Mouse (Mus musculus) embryonic facial prominence, embryonic 11.5 days (tissue): ENCODE results near the gene Fads6. TPM values are rescaled to one million over a fixed set of nuclear protein-coding genes. Genes with fewer than 3 reads are reported as not detected.

ENCODE experiments used
- ATAC-seq: fragments of 200-750 bp; cut with Nextera tagmentation; replicated peaks from 2 replicates; pipeline ENCODE4 v1.8.0; 2017; ENCODE audit warnings: low read depth; ENCODE audit not compliant: insufficient number of reproducible peaks, low FRiP score, low TSS enrichment
- DNase-seq: peaks from one replicate; pipeline ENCODE4 v3.0.0-alpha.2; 2015; ENCODE audit warnings: low spot score
- H3K27ac ChIP-seq: fragments of 300-500 bp; sonication (generic); replicated peaks from 2 replicates; pipeline ENCODE4 v1.5.1; 2014; ENCODE audit warnings: mild to moderate bottlenecking, low read depth, low read length, control low read depth
- H3K27me3 ChIP-seq: fragments of 300-500 bp; sonication (generic); 2 replicates; pipeline ENCODE4 v1.6.1; 2014; ENCODE audit warnings: mild to moderate bottlenecking, low read length, moderate library complexity, mixed read lengths; ENCODE audit not compliant: control insufficient read depth, insufficient read depth
- H3K36me3 ChIP-seq: fragments of 300-500 bp; sonication (generic); replicated peaks from 2 replicates; pipeline ENCODE4 v1.6.1; 2014; ENCODE audit warnings: low read depth, mild to moderate bottlenecking, low read length, moderate library complexity, mixed read lengths; ENCODE audit not compliant: control insufficient read depth, insufficient read depth
- H3K4me1 ChIP-seq: fragments of 300-500 bp; sonication (generic); 2 replicates; pipeline ENCODE4 v1.6.1; 2014; ENCODE audit warnings: low read length, mixed read lengths; ENCODE audit not compliant: control insufficient read depth, insufficient read depth
- H3K4me2 ChIP-seq: fragments of 300-500 bp; sonication (generic); 2 replicates; pipeline ENCODE4 v1.6.1; 2014; ENCODE audit warnings: low read depth, mild to moderate bottlenecking, control low read depth, low read length, moderate library complexity
- H3K4me3 ChIP-seq: fragments of 300-500 bp; sonication (generic); 2 replicates; pipeline ENCODE4 v1.5.1; 2014; ENCODE audit warnings: low read depth, low read length, control low read depth
- H3K9ac ChIP-seq: fragments of 300-500 bp; sonication (generic); replicated peaks from 2 replicates; pipeline ENCODE4 v1.6.1; 2014; ENCODE audit warnings: mild to moderate bottlenecking, control low read depth, low read length
- H3K9me3 ChIP-seq: fragments of 300-500 bp; sonication (generic); replicated peaks from 2 replicates; pipeline ENCODE4 v1.6.1; 2016; ENCODE audit warnings: mild to moderate bottlenecking, low read length, inconsistent platforms, mixed read lengths; ENCODE audit not compliant: control insufficient read depth
- WGBS: fragments of 180-500 bp; shearing (Covaris S2); extraction: QIAGEN DNeasy Blood & Tissue Kit; methylation state at CpG from one replicate; pipeline ENCODE4 v1.1.7; 2014; 5-methylcytosine and 5-hydroxymethylcytosine counted together
- polyA plus RNA-seq: library from polyadenylated mRNA; unstranded; fragments of >200 nt; fragmentation: Nextera tagmentation; extraction: Ambion mirVana; gene quantifications from 2 replicates; pipeline ENCODE4 v1.2.1, GENCODE M21; 2014

Gene Fads6
- polyA plus RNA-seq, 1 experiment from 2014 or later: 0.14 TPM

GRCm38 (mm10) chr11:115279726-115280125, 17.7 kb downstream of the Fads6 start:
- Histone ChIP-seq H3K36me3 (no peaks in the 10 kb centered on the region), H3K27ac (no peak overlapping the region), H3K9ac (no peak overlapping the region), H3K4me2 (no peak overlapping the region), H3K27me3 (no peaks in the 10 kb centered on the region), H3K4me1 (no peaks in the 10 kb centered on the region; the same call in none of the 2 replicates), H3K9me3 (no peaks in the 10 kb centered on the region), H3K4me3 (no peak overlapping the region)
- 77% methylated on average over 1 of the region's 1 CpGs for WGBS
- no peak for ATAC-seq
- no peak for DNase-seq

- Histone ChIP-seq H3K27ac (no peak overlapping the region), H3K4me3 (no peak overlapping the region), H3K27me3 (no peaks in the 10 kb centered on the region), H3K9ac (no peak overlapping the region), H3K9me3 (no peaks in the 10 kb centered on the region), H3K36me3 (no peaks in the 10 kb centered on the region), H3K4me1 (no peaks in the 10 kb centered on the region; the same call in none of the 2 replicates), H3K4me2 (no peak overlapping the region)
- ATAC-seq: no peak
- WGBS: 82% methylated on average over 6 of the region's 6 CpGs
- DNase-seq: no peak
These were observed 19.3 kb downstream of the Fads6 start for GRCm38 (mm10) chr11:115278176-115278575.

GRCm38 (mm10) chr11:115277604-115277975, 19.9 kb downstream of the Fads6 start:
- peak overlapping the region; percentile 66 for H3K4me2 ChIP-seq
- ATAC-seq: no peak
- no peaks in the 10 kb centered on the region for H3K9me3 ChIP-seq
- WGBS: 18% methylated on average over 7 of the region's 7 CpGs
- H3K36me3 ChIP-seq: no peaks in the 10 kb centered on the region
- no peaks in the 10 kb centered on the region; the same call in none of the 2 replicates for H3K4me1 ChIP-seq
- H3K27me3 ChIP-seq: no peaks in the 10 kb centered on the region
- peak overlapping the region; percentile 68 for H3K9ac ChIP-seq
- no peak for DNase-seq
- H3K27ac ChIP-seq: no peak overlapping the region
- H3K4me3 ChIP-seq: peak overlapping the region; percentile 59

- DNase-seq (peak; percentile 99), ATAC-seq (peak; percentile 96)
- under 1% methylated on average over 42 of the region's 42 CpGs for WGBS
- H3K4me3 ChIP-seq: peak within 1 kb of the TSS; percentile 59
- H3K27ac ChIP-seq: no peak within 1 kb of the TSS
- H3K27me3 ChIP-seq: no peaks in the 10 kb centered on the region
- H3K9ac ChIP-seq: peak within 1 kb of the TSS; percentile 73
- H3K4me1 ChIP-seq: no peaks in the 10 kb centered on the region; the same call in none of the 2 replicates
- H3K9me3 ChIP-seq: no peaks in the 10 kb centered on the region
- peak within 1 kb of the TSS; percentile 74 for H3K4me2 ChIP-seq
- no peaks in the 10 kb centered on the region for H3K36me3 ChIP-seq
These were observed 20.5 kb downstream of the Fads6 start, which contains the start of gene Fdxr for GRCm38 (mm10) chr11:115276780-115277603. Gene Fdxr (minus strand): TSS chr11:115277050.

GRCm38 (mm10) chr11:115275954-115276353, 21.5 kb downstream of the Fads6 start:
- no peak overlapping the region for H3K27ac ChIP-seq
- H3K4me1 ChIP-seq: no peaks in the 10 kb centered on the region; the same call in none of the 2 replicates
- DNase-seq: no peak
- ATAC-seq: no peak
- no peak overlapping the region for H3K9ac ChIP-seq
- H3K36me3 ChIP-seq: no peaks in the 10 kb centered on the region
- H3K4me2 ChIP-seq: peak overlapping the region; percentile 74
- H3K27me3 ChIP-seq: no peaks in the 10 kb centered on the region
- H3K4me3 ChIP-seq: peak overlapping the region; percentile 58
- no peaks in the 10 kb centered on the region for H3K9me3 ChIP-seq
- 53% methylated on average over 3 of the region's 3 CpGs for WGBS

GRCm38 (mm10) chr11:115275509-115275908, 22.0 kb downstream of the Fads6 start:
- peak overlapping the region; percentile 74 for H3K4me2 ChIP-seq
- DNase-seq: no peak
- no peaks in the 10 kb centered on the region for H3K9me3 ChIP-seq
- no peak for ATAC-seq
- H3K36me3 ChIP-seq: no peaks in the 10 kb centered on the region
- H3K27me3 ChIP-seq: no peaks in the 10 kb centered on the region
- peak overlapping the region; percentile 58; the same call in 1 of the 2 replicates for H3K4me3 ChIP-seq
- no peak overlapping the region for H3K9ac ChIP-seq
- 84% methylated on average over 6 of the region's 6 CpGs for WGBS
- no peak overlapping the region for H3K27ac ChIP-seq
- no peaks in the 10 kb centered on the region; the same call in none of the 2 replicates for H3K4me1 ChIP-seq

- no peaks in the 10 kb centered on the region for H3K27me3 ChIP-seq
- 86% methylated on average over 6 of the region's 6 CpGs for WGBS
- no peaks in the 10 kb centered on the region; the same call in none of the 2 replicates for H3K4me1 ChIP-seq
- no peak overlapping the region for H3K27ac ChIP-seq
- H3K4me3 ChIP-seq: no peak overlapping the region
- no peak for DNase-seq
- H3K9ac ChIP-seq: no peak overlapping the region
- no peak overlapping the region for H3K4me2 ChIP-seq
- no peak for ATAC-seq
- H3K9me3 ChIP-seq: no peaks in the 10 kb centered on the region
- no peaks in the 10 kb centered on the region for H3K36me3 ChIP-seq
These were observed 22.7 kb downstream of the Fads6 start for GRCm38 (mm10) chr11:115274771-115275170.

- H3K27ac ChIP-seq: no peak overlapping the region
- no peaks in the 10 kb centered on the region for H3K36me3 ChIP-seq
- H3K9ac ChIP-seq: no peak overlapping the region
- no peak for DNase-seq
- no peak for ATAC-seq
- no peak overlapping the region for H3K4me2 ChIP-seq
- 82% methylated on average over 7 of the region's 7 CpGs for WGBS
- no peak overlapping the region for H3K4me3 ChIP-seq
- H3K27me3 ChIP-seq: no peaks in the 10 kb centered on the region
- H3K9me3 ChIP-seq: no peaks in the 10 kb centered on the region
- no peaks in the 10 kb centered on the region; the same call in none of the 2 replicates for H3K4me1 ChIP-seq
These were observed 23.3 kb downstream of the Fads6 start for GRCm38 (mm10) chr11:115274178-115274577.
